Mouse (Mus musculus): ENCODE measurements around the gene Epyc.

DNA sequence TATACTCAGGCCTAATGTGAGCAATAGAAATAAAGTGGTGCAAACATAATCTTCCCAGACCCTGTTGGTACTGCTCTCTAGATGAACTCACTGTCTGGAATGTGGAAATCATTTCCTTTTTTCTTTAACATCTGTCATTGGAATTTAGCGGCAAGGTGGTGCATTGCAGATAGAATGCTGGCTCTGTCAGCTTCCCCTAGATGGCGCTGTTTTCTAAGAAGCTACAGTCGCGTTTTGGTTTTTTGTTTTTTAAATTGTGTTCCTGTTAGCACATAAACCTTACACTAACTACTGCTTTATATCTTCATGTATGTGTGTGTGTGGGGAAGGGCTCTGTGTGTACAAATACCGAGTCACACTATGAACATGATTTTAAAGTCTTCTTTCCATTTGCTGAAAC, 68.8 kb downstream of the Epyc start:
- TF ChIP-seq CHD2 (IDR thresholded peaks at IDR 0.05; ENCODE audit: low read depth, low read length) (no peak), MAFK (IDR thresholded peaks at IDR 0.05; ENCODE audit: insufficient read depth, low read depth, low read length) (no peak), ZNF384 (IDR thresholded peaks at IDR 0.05; ENCODE audit: low read depth, low read length) (no peak)
